Mouse (Mus musculus): Measurements from ENCODE around the gene Fgd5.

The Fgd5 gene

GRCm38 (mm10) chr6:92012413-92012812, 33.7 kb downstream of the Fgd5 start:
- DNase-seq = no peak

DNA sequence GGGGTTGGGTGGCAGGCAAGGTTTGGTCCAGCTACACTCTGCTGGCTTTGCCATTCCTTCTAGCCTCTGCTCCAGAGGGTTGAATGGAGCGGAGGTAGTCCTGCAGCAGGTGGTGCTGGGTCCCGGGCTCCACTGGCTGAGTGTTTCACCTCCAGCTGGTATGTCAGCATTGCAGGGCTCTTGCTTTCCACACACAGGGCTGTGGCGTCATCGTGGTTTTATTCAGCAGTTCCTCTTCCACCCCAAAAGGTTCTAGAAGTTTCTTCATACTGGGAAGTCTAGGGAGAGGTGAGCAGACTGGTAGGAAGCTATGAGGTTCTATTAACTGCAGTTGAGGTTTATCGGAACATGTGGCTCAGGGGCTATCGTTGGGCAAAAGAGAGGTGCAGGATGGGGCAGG, 34.4 kb downstream of the Fgd5 start:
- no peak for DNase-seq

GRCm38 (mm10) chr6:92013620-92014019, 34.9 kb downstream of the Fgd5 start:
- no peak for DNase-seq

DNA sequence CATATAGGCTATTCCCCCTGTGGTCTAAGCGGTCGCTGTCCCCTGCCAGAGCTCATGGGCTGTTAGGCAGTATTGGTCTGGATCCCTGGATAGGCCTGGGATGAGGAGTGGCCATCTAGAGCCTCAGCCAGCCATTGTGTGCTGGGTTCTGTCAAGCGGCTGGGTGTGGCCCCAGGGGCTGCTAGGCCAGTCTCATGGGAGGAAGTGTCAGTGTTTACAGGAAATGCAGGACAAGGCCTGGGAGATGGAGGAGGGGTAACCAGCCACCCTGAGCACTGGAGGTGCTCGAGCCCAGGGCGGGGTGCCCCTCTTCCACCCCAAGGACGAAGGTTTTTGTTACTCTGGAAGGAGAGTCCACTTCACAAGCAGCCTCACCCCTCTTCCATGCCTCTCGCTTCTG, 36.3 kb downstream of the Fgd5 start:
- DNase-seq = peak; percentile 74

DNA sequence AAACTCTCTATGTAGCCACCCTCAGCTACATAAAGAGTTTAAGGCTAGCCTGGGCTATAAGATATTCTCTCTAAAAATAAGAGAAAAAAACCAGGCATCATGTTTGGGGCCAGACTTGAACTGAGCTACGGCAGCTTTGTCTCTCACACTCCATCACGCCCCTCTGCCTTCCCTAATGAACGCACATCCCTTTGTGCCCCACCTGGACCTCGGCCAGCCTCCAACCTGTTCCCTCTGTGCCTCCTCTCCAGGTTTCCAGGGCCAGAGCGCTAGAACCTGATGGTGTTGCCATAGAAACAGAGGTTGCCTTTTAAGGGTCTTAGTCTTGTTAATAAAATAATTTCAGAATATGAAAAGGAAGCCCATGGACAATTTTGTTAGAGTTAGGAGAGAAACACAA, 37.2 kb downstream of the Fgd5 start:
- no peak for DNase-seq

DNA sequence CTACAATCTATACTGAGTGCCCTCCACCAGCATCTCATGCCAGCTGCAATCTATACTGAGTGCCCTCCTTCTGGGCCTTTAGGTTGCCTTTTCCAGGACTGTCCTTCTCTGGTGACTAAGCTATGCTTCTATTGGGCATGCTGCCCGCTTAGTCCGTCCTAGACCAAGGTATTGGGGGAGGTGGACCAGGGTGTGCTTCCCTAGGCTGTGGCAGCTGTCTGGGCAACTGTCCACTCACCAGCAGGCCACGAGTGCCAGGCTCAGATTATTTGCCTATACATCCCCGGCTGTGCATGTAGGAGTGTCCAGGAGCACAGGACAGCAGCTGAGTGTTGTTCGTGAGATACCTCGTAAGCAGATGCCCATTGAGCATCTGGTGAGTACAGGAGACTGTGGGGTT, 38.1 kb downstream of the Fgd5 start:
- no peak for DNase-seq

DNA sequence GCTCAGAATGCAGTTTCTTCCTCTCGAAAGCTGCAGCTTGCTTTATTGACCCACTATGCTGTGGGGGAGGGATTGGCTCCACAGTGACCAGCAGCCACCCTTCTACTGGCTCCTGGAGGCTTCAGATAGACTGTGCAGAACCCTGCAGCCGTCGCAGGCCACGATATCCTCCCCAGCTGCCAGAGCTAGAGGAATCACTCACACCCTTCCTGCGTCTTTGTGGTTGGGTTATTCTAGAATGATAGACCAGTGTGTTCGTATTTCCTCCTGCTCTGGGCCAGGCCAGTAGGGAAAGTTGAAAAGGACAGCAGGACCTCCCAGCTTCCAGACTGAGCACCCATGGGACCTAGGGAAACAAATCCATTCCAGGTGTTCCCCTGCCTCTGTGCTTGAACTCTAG, 39.7 kb downstream of the Fgd5 start:
- peak; percentile 37 for DNase-seq

GRCm38 (mm10) chr6:92021061-92021460, 42.4 kb downstream of the Fgd5 start:
- no peak for DNase-seq

DNA sequence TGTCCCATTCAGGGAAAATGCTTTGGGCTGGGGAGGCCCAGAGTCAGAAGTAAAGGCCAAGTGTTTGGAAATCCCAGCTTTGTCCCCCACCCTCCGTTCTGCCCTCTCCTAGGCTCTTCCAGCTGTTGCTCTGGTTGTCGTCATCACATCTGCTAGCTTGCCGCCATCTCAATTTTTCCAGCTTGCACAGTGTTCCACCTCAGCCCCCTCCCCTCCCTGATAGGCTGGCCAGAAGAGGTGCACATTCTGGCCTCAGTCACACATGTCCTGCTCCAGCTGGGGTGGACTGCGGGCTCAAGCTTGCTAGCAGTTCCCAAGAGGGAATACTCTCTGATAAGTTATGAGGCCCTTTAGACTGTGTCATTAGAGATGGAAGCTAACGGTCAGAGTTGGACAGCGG, 42.8 kb downstream of the Fgd5 start:
- peak; percentile 53 for DNase-seq

DNA sequence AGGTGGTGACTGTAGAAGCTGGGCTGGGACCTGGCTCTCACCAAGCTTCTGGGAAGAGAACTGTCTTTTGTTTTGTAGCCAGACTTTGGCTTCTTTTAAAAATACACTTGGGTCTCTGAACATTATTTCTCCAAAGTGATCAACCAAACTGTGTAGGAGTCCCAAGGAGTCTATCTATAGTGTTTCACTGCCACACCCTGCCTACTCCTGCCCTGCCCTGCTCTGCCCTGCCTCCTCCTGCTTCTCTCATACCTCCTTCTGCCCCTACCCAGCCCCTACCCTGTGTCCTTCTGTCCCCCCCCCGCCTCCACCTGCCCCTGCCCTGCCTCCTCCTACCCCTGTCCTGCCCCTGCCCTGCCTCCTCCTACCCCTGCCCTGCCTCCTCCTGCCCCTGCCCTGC, 46.6 kb downstream of the Fgd5 start:
- DNase-seq = no peak

GRCm38 (mm10) chr6:92027379-92027778, 48.7 kb downstream of the Fgd5 start:
- no peak for DNase-seq

GRCm38 (mm10) chr6:92030646-92031045, 52.0 kb downstream of the Fgd5 start:
- peak; percentile 50 for DNase-seq

- peak; percentile 74 for DNase-seq
These were observed 56.0 kb downstream of the Fgd5 start for GRCm38 (mm10) chr6:92034713-92035112.

DNA sequence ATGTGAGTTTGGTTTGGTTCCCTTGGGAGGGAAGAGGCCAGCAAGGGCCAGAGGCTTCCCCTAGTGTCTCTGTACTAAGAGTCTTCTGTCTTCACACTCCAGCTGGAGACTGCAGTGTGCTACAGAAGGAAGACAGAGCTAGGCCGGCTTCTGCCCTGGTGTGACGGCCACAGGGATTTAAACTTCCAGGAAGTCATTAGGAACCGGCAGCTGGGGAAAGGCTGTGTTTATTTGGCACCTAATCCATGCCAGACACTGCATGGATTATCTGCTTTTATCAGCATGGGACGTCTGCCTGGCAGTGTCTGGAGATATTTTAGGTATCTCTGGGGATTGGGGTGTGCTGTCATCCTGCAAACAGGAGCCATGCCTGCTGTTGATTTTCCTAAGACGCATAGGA, 57.7 kb downstream of the Fgd5 start:
- DNase-seq = peak; percentile 63

- DNase-seq = no peak
These were observed 59.5 kb downstream of the Fgd5 start for GRCm38 (mm10) chr6:92038158-92038557.

GRCm38 (mm10) chr6:92041271-92041670, 62.6 kb downstream of the Fgd5 start:
- peak; percentile 78 for DNase-seq

GRCm38 (mm10) chr6:92042055-92042454, 63.4 kb downstream of the Fgd5 start:
- peak; percentile 65 for DNase-seq

DNA sequence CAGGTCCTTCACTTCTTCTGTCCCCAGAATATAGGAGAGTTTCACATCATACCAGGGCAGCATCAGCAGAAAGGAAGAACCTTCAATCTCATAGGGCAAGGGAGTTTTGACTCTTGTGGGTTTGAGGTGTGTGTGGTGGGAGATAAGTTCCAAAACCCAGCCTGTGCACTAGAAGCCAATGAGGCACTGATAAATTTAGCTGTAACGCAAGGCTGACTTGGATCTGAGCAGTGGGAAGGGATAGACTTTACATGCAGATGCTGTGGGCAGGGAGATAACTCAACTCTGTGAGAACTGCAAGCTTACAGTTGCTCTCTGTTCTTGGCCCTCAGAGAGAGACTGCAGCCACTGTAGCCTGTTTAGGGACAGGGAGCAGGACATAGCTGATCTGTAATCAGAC, 64.2 kb downstream of the Fgd5 start:
- no peak for DNase-seq

DNA sequence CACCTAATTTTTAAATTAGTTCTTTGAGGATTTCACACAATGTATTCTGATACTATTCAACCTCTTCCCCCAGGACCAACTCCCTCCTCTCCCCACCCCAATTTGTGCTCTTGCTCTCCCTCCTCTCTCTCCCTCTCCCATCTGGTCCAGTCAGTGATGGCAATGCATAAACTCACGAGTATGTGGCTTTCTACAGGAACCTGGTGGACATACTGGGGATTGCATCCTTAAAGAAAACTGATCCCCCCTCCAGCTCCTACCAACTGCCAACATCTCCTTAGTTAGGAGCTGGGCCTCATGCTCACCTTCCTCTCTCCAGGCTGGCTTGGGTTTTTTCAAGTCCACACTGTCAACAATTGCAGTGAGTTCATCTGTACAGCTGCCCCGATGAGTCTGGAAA, 79.1 kb downstream of the Fgd5 start:
- no peak for DNase-seq

- no peak for DNase-seq
These were observed 83.0 kb downstream of the Fgd5 start for GRCm38 (mm10) chr6:92061725-92062124.

DNA sequence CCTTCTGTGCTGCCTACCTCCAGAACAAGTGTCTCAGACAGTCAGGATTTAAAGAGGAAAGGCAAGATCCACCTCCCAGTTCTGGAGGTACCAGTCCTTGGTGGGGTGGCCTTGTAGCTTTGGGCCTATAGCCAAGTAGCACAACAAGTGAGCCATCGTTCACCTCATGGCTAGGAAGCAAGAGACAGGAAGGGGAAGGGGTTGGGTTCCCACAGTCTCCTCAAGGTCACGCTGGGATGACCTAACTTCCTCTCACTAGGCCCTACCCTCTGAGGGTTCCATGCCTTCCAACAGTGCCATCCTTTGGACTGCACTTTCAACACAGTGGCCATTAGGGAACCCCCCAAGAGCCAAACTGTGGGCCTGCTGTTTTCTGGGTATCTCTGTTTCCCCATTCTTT, 84.8 kb downstream of the Fgd5 start:
- DNase-seq = peak; percentile 39

DNA sequence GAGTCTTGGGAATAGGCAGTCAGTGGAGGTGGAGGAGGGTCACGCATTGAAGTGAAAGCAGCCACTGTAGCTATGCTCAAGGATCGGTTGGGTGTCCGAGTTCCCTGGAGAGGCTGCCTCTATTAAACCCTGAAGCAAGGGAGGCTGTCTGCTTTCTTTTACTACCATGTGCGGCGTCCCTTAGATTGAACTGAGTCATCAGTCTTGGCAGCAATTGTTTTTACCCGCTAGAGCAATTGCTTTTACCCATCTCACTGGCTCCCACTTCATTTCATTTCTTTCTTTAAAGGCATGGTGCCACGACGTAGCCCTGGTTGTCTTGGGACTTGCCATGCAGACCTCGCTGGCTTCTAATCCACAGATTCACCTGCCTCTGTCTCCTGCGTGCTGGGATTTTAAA, 85.4 kb downstream of the Fgd5 start:
- no peak for DNase-seq

- DNase-seq = peak; percentile 57
These were observed 87.2 kb downstream of the Fgd5 start for GRCm38 (mm10) chr6:92065721-92066496.

- DNase-seq = peak; percentile 84
These were observed 88.6 kb downstream of the Fgd5 start for GRCm38 (mm10) chr6:92067146-92067790.
